Mouse (Mus musculus): ENCODE data around the gene Proca1. TPM values are rescaled to one million over a fixed set of nuclear protein-coding genes. Genes with fewer than 3 reads are reported as not detected.
"Not testable (repeated sequence)": the region's sequence is repeated elsewhere in the genome, so short reads cannot be mapped to it uniquely, and the experiment has no call there.

Proca1 gene
- total RNA-seq, 2 experiments from 2014 or later: not detected

DNA sequence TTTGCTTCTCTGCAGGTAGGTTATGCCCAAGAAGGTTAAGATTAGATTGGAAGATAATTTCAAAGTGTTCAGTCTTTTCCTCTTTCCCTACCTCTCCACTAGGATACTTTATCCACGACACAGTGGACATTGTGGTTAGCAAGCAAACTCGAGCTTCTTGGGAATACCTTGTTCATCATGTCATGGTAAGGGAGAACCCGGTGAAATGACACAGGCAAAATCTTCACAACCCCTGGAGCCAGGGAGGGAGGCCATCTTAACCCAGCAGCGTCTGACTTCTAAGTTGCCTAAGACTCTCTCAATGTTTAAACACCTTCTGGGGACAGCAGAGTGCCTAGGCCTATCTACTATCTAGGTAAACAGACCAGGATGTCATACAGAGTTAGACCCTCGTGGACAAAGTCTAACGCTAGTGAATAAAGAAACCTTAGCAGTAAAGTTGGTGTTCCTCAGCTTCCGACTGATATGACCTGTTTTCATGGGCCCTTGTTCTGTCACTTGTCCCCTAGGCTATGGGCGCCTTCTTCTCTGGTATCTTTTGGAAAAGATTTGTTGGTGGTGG lies 13.7 kb upstream of the Proca1 start:
- ATAC-seq (replicated peaks; ENCODE audit: low FRiP score, low TSS enrichment, poor library complexity, severe bottlenecking): no peak

DNA sequence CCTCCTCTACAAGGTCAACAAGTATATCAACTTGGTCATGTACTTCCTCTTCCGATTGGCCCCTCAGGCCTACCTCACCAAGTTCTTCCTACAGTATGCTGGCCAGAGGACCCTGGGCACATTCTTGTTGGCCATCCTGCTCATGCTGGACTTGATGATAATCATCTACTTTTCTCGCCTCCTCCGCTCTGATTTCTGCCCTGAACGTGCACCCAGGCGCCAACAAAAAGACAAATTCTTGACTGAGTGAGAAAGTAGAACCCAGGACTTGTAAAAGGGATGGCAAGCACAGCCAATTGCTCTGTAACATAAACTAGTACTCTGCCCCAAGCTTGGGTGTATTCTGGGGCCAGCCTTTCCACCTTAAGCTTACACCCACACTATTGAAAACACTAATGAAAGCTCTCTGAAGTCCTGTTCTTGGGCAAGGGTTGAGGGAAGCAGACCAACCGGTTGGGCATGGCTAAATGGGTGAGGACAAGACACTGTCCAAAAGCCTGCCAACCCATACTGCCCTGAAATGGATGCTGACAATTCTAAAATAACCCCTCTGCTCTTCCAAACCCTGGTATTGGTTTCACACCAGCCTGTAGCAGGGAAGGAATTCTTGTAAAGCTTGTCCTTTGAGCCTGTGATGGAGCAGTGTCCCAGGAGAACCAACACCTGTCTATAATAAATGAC lies 13.0 kb upstream of the Proca1 start:
- ATAC-seq (replicated peaks; ENCODE audit: low FRiP score, low TSS enrichment, poor library complexity, severe bottlenecking): no peak

DNA sequence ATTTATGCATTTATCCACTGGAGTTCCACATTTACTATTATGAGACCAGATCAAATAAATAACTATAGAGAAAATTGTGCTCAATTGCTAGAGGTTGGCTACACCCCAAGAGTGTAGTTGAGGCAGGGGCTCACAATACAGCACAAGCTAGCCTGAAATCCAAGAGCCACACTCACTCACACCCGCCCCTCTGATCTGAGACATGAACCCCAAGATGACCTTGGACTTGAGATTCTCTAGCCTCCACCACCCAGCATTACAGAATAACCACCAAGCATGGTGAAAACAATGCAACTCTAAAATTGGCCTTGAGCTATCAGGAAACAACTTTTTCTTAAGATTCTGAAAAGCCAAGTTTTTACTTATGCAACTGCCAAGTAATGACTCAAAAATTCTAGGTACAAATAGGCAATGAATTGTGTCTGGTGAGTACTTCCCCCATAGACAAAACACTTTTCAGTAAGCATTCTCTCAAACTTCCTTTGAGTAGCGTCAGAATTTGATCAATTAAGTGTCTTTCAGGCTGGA lies 11.3 kb upstream of the Proca1 start:
- ATAC-seq (replicated peaks; ENCODE audit: low FRiP score, low TSS enrichment, poor library complexity, severe bottlenecking): no peak

DNA sequence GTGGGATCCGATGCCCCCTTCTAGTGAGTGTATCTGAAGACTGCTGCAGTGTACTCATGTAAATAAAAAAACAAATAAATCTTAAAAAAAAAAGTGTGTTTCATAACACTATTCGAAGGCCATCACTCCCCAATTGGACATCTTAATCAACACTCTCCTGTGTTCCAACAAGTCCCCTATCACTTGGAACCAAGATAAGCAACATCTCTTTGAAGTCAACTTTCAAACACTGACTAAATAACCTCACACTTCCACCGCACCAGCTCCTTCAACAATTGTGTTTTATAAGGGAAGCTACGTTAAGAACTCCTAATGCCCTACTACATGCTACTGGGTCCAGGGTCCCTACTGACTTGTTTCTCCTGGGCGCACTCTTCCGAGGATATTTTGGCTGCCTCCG lies 10.7 kb upstream of the Proca1 start:
- ATAC-seq (replicated peaks; ENCODE audit: low FRiP score, low TSS enrichment, poor library complexity, severe bottlenecking): no peak

DNA sequence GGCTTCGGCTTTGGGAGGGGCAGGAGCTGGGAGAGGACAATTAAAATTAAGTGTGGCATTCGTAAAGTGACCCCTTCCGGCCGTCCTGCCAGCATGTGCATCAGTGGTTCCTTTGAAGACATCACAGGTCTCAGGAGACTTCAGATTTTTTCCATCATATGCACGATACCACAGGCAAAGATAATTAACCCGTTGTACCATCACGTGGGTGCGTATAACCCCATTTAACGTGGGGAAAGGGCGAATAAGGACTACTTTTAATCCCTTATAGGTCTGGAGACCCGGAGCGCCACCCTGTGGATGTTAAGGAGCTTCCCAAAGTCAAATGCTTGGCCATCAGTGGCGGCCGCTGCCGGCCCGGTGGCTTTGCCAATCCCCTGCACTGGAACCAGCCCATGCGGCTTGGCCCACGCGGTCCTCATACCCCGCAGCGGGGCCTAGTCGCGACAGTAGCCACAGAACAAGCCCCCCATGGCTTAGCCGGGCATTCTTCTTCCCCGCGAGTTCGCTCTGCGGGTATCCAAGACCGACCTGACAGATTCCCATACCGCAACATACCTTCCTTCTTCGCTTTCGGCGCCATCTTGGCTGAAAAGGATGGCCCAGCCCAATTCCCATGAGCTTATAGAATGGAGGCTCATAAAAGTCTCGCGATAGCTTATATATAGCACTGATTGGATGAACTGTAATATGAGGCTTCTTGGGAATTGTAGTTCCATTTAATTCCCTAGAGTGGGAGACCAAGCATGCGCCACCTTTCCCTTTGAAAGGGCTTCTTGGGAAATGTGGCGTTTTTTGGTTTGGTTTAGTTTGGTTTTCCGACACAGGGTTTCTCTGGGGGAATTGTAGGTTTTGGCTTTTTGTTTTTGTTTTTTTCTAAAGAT lies 10.0 kb upstream of the Proca1 start, which contains the start of gene Rpl23a:
Gene Rpl23a, minus strand, starts transcription at position 624 of the 884 bp plus-strand sequence.
- peak; percentile 75 for ATAC-seq (replicated peaks; ENCODE audit: low FRiP score, low TSS enrichment, poor library complexity, severe bottlenecking)

DNA sequence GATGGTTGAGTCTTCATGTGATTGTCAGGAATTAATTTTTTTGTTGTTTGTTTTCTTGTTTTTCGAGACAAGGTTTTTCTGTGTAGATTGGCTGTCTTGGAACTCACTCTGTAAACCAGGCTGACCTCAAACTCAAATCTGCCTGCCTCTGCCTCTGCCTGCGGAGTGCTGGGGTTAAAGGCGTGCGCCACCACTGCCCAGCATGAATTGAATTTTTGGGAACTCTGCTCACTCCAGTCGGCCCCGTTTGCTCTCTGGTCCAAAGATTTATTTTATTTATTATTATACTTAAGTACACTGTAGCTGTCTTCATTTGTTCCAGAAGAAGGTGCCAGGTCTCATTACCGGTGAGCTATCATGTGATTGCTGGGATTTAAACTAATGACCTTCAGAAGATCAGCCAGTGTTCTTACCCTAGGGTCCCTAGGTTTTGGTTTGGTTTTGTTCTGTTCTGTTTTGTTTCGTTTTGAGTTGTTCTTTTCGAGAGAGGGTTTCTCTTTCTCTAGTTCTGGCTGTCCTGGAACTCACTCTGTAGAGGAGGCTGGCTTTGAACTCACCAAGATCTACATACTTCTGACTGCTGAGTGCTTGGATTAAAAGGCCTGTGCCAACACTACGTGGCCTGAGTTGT lies 9.2 kb upstream of the Proca1 start:
- no peak for ATAC-seq (replicated peaks; ENCODE audit: low FRiP score, low TSS enrichment, poor library complexity, severe bottlenecking)

DNA sequence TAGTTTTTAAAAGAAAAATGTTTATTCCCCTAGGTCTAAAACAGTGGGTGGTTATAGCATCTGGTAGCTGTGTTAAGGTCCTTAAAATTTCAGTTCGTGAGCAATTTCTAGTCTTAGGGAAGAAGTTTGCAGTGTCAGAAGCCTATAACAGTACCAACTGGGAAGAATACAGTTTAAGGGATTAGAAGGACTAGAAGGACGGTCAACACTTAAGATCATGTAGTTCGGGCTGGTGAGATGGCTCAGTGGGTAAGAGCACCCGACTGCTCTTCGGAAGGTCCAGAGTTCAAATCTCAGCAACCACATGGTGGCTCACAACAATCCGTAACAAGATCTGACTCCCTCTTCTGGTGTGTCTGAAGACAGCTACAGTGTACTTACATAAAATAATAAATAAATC lies 8.5 kb upstream of the Proca1 start:
- ATAC-seq (replicated peaks; ENCODE audit: low FRiP score, low TSS enrichment, poor library complexity, severe bottlenecking): not testable (repeated sequence)

DNA sequence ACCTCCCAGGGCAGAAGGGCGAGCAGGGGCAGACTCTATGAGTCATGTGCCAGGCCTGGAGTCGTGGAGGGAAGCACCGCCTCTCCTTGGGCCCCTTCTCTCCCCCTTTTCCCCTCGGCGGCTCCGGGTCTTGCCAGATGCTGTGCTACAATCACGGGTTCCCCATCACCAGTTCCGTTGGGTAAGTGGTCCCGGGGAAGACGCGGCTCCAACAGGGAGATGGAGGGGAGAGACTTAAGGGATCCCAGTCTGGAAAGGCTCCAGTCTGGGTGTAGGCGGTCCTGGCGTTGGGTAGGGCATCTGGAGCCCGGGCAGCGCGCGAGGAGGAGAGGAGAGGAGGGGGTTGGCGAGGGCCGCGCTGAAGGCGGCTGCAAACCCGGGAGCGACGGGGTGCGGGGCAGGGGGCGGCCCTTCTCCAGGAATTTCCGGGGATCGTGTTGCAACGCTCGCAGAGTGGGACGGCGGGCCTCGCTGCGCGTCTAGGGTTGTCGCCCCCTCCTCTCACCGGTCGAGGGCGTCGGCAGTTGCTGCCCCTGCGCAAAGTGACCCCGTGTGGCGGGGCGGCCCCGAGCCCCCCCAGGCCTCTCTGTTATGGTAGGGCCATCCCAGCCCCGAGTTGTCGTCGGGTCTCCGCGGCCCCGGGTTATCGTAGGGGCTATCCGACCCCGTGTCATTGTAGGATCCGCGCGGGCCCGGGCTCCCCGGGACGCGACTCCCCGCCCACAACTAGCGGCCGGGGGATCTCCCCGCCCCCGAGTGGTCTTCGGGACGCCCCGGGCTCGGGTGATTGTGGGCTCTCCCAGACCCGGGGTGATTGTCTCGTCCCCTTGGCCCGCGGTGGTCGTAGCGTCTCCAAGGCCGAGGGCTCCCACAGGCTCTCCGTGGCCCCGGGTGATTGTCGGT lies 4.6 kb upstream of the Proca1 start, which contains the start of gene Rab34:
Gene Rab34, plus strand, starts transcription at position 100 of the 903 bp plus-strand sequence.
- ATAC-seq (replicated peaks; ENCODE audit: low FRiP score, low TSS enrichment, poor library complexity, severe bottlenecking): no peak

DNA sequence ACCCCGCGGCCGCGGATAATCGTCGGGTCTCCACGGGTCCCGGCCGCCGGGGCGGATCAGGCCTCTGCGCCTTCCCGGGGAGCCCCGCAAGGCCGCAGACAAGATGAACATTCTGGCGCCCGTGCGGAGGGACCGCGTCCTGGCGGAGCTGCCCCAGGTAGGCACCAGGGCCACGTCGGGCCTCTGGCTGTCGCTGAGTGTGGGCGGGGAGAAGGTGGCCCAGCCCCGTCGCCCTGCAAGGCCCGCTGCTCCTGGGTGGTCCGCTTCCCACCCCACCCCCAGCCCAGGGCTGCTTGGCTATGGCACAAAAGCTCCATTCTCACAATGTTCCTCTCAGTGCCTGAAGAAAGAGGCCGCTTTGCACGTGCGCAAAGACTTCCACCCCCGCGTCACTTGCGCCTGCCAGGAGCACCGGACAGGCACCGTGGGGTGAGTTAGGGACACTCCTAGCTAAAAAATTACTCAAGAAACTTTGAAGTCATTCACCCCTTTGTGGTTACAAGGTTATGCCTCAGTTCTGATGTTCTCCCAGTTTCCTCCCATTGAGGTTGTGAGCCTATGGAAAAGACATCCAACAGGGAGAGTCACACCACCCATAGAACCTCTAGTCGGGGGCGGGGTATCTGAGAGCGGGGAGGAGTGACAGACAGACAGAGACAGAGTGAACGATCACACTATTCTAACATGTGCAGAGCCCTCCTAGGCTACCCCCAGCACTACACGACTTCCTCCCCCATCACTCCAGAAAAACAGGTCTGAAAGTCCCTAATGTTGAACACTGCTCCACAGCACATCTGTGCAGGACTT lies 3.8 kb upstream of the Proca1 start:
- ATAC-seq (replicated peaks; ENCODE audit: low FRiP score, low TSS enrichment, poor library complexity, severe bottlenecking): peak; percentile 41; the same call in 1 of the 2 replicates

DNA sequence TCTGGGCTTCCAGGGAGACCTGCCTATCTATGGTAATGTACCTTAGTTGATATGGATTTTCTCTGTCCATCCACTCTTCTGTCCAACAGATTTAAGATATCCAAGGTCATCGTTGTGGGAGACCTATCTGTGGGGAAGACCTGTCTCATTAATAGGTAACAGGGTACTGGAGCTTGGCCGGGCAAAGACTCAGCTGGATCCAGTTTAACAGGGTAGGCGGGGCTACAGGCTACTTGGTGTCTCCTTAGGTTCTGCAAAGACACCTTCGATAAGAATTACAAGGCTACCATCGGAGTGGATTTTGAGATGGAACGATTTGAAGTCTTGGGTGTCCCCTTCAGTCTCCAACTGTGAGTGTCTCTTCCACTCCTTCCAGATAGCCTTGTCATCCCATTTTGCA lies 3.2 kb upstream of the Proca1 start:
- ATAC-seq (replicated peaks; ENCODE audit: low FRiP score, low TSS enrichment, poor library complexity, severe bottlenecking): no peak

DNA sequence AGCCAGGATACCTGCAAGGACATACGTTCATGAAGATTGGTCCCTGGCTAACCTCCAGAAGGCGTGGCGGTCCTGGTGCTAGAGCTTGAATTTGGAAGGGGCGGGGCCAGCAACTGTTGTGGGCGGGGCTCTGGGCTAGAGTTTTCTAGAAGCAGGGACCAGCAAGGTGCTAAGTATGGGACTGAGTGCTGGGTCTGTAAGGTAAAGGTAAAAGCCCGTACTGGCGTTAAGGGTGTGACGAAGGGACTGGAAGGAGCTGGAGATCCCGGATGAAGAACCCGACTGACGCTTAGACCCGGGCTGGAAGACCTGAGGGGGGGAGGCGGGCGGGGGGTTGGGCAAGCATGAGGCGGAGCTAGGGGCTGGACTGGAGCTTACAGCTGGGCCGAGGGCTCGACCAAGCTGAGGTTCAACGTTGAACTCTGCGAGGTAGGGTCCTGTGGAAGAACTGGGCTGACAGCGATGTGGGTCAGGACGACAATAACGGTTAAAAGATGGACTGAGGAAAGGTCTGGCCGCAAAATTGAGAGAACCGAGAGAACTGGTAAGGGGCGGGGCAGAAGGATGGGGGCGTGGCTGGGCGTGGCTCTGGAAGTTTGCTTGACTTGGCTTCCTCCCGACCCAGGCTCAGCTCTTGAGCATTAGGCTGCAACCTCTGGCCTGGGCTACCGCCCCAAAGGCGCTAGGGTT lies 1.4 kb downstream of the Proca1 start:
- peak; percentile 93 for ATAC-seq (replicated peaks; ENCODE audit: low FRiP score, low TSS enrichment, poor library complexity, severe bottlenecking)

DNA sequence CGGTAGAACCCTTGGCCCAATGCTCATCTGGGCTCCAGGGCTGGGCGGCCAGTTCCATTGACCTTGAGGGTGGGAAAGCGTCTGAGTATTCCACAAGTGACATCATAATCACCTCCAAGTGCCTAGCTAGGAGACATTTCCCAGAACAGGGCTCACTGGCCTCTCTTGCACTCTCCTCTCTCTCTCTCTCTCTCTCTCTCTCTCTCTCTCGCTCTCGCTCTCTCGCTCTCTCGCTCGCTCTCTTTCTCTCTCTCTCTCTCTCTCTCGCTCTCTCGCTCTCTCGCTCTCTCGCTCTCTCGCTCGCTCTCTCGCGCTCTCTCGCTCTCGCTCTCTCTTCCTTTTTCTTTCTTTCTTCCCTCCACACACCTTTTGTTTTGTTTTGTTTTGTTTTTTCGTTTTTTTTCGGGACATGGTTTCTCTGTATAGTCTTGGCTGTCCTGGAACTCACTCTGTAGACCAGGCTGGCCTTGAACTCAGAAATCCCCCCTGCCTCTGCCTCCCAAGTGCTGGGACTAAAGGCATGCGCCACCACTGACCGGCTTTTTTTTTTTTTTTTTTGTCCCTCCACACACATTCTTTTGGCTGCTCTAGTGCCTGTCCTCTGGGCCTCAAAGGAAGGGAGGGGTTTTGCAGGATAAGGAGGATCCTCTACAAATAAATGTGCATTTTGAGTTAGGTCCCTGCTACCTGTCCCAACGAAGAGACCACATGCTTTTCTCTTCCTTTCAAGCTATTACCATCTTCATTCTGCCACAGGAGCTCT lies 2.1 kb downstream of the Proca1 start:
- ATAC-seq (replicated peaks; ENCODE audit: low FRiP score, low TSS enrichment, poor library complexity, severe bottlenecking): no peak

DNA sequence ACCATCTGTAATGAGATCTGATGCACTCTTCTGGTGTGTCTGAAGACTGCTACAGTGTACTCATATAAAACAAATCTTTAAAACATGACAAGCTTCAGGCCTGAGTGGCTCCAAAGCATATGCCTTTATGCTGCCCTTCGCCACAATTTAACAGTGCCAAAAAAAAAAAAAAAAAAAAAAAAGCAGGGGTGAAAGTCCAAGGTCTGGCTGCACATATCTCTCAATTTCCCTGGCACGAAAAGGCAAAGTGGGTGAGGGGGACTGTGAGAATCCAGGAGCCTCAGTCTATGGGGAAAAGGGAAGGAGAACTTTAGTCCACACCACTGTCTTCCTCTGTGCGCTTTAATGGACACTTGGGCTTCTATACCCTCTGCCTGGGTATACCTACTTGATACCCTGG lies 9.2 kb downstream of the Proca1 start:
- no peak for ATAC-seq (replicated peaks; ENCODE audit: low FRiP score, low TSS enrichment, poor library complexity, severe bottlenecking)

DNA sequence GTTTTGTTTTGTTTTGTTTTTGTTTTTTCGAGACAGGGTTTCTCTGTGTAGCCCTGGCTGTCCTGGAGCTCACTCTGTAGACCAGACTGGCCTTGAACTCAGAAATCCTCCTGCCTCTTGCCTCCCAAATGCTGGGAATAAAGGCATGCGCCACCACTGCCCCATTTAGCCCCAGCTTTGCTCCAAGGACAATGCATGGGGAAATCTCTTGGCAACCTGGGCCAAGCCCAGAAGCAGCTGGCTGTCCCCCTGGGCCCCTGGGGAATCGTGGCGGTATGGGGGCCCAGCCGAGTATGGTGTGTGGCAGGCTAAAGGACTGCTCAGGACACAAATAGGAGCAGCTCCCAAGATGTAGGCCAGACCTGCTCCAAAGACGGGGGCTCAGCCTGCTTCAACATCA lies 11.1 kb downstream of the Proca1 start:
- ATAC-seq (replicated peaks; ENCODE audit: low FRiP score, low TSS enrichment, poor library complexity, severe bottlenecking): no peak

DNA sequence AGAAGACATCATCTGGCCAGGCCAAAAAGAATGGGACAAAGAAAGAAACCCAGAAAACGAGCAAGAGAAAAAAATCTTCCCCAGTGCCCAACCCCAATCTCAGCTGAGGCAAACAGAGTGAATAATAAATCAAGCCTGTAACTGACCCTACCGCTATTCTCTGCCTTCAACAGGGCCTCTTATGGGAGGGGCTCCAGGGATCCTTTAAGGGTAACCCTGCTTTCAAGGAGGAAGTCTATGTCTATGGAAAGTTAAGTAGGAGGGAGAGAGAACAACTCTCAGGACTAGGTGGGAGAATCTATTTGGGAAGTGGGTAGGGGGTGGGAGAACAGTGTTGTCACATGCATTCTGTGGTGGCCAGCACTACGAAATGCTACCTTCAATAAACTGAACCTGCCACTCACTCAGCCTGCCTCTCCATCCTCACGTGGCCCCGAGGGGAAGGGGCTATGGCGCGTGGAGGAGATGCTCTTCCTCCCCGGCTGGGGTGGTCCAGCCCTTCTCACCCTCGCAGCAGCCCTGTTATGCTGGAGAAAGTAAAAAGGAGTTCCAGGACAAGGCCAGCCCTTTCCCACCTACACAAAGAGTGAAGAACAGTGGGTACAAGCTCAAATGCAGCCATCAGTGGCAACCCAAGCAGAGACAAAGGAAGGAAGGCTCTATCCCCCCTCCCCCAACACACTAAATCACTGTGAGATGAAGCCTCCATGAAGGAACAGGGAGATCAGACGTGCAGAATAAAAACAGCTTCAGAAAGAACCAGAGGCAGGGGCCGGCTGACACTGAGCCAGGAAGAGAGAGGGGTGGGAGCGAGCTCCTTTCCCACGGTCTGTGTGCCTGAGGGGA lies 12.4 kb downstream of the Proca1 start:
- ATAC-seq (replicated peaks; ENCODE audit: low FRiP score, low TSS enrichment, poor library complexity, severe bottlenecking): no peak

DNA sequence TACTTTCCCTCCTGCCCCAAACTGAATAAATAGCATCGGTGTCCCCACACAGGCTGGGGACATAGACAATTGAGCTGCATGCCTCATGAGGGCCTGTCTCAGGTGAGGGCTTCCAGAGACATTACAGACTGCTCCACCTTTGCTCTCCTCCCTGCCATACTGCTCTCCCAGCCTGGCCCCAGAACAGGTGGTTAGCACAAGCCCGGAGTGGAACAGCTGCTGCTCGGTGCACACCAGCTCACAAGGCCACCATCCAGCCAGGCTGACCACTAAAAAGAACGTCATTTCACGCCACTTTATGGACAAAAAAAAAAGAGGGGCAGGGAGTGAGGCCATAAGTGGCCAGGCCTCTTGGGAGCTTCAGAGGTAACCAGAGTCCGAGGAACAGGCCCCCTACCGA lies 14.0 kb downstream of the Proca1 start:
- ATAC-seq (replicated peaks; ENCODE audit: low FRiP score, low TSS enrichment, poor library complexity, severe bottlenecking): no peak
